Mouse (Mus musculus) liver, embryonic 13.5 days (tissue): ENCODE measurements around the gene Ppih. TPM values are rescaled to one million over a fixed set of nuclear protein-coding genes. Genes with fewer than 3 reads are reported as not detected.
A peak's percentile ranks its signal among the peaks of the same experiment; 100 is the strongest.
"Not testable (repeated sequence)": the region's sequence is repeated elsewhere in the genome, so short reads cannot be mapped to it uniquely, and the experiment has no call there.

Experiments used
- ATAC-seq: fragments of 200-750 bp; cut with Nextera tagmentation; 2 replicates; pipeline ENCODE4 v1.8.0; 2017; ENCODE audit warnings: low read depth, mild to moderate bottlenecking, moderate number of reproducible peaks, moderate library complexity
- DNase-seq: peaks from one replicate; pipeline ENCODE4 v3.0.0; 2022
- H3K27ac ChIP-seq: fragments of 300-500 bp; sonication (generic); 2 replicates; pipeline ENCODE4 v1.5.1; 2015; ENCODE audit warnings: moderate library complexity, mild to moderate bottlenecking, inconsistent platforms
- H3K27me3 ChIP-seq: fragments of 300-500 bp; sonication (generic); 2 replicates; pipeline ENCODE4 v1.6.1; 2015; ENCODE audit warnings: mild to moderate bottlenecking, inconsistent platforms
- H3K36me3 ChIP-seq: fragments of 300-500 bp; sonication (generic); 2 replicates; pipeline ENCODE4 v1.6.1; 2015; ENCODE audit warnings: mild to moderate bottlenecking, inconsistent platforms
- H3K4me1 ChIP-seq: fragments of 300-500 bp; sonication (generic); replicated peaks from 2 replicates; pipeline ENCODE4 v1.6.1; 2015; ENCODE audit warnings: inconsistent platforms
- H3K4me2 ChIP-seq: fragments of 300-500 bp; sonication (generic); 2 replicates; pipeline ENCODE4 v1.6.1; 2015; ENCODE audit warnings: inconsistent platforms, mild to moderate bottlenecking, moderate library complexity
- H3K4me3 ChIP-seq: fragments of 300-500 bp; sonication (generic); replicated peaks from 2 replicates; pipeline ENCODE4 v1.5.1; 2015; ENCODE audit warnings: mild to moderate bottlenecking, inconsistent platforms
- H3K9ac ChIP-seq: fragments of 300-500 bp; sonication (generic); 2 replicates; pipeline ENCODE4 v1.6.1; 2015; ENCODE audit warnings: mild to moderate bottlenecking, inconsistent platforms
- H3K9me3 ChIP-seq: fragments of 300-500 bp; sonication (generic); replicated peaks from 2 replicates; pipeline ENCODE4 v1.6.1; 2016; ENCODE audit warnings: inconsistent platforms
- WGBS: fragments of 180-500 bp; shearing (Covaris S2); methylation state at CpG from one replicate; pipeline ENCODE4 v1.1.7; 2015; ENCODE audit not compliant: insufficient replicate concordance; 5-methylcytosine and 5-hydroxymethylcytosine counted together
- polyA plus RNA-seq: library from polyadenylated mRNA; unstranded; fragments of >200 nt; fragmentation: Nextera tagmentation; extraction: Ambion mirVana; gene quantifications from 2 replicates; pipeline ENCODE4 v1.2.1, GENCODE M21; 2015

Gene Ppih
- polyA plus RNA-seq, 1 experiment from 2014 or later = 87.9 TPM

DNA sequence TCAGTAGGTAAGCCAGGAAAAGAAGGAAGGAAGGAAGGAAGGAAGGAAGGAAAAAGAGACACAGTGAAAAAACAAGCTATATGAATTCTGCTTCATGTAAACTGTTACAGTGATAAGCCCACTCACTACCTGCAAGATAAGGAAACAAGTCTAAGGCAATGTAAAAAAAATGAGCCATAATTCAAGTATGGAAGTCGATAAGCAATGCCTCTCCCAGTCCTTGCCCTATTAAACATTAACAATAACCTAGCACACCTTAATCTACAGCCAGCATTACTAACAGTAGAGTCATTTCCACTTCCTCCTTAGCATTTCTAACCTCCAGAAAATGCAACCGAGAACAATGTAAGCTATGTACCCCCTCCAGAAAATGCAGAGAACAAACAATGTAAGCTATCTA, 35.0 kb downstream of the Ppih start:
- 0 out of 2 replicates have a peak overlapping the region, but pooled peaks have one; percentile 5 for H3K4me3 ChIP-seq
- no peak for DNase-seq
- peak; percentile 77 for ATAC-seq
- H3K36me3 ChIP-seq = peaks cover 76% of the 10 kb centered on the region
- H3K4me1 ChIP-seq = peaks cover 53% of the 10 kb centered on the region
- 24% methylated on average over 2 of the region's 2 CpGs for WGBS
- H3K9ac ChIP-seq = peak overlapping the region; percentile 28; the same call in 1 of the 2 replicates
- no peaks in the 10 kb centered on the region for H3K9me3 ChIP-seq
- peak overlapping the region; percentile 67 for H3K27ac ChIP-seq
- peak overlapping the region; percentile 45 for H3K4me2 ChIP-seq
- no peaks in the 10 kb centered on the region for H3K27me3 ChIP-seq

GRCm38 (mm10) chr4:119284861-119285260, 35.5 kb downstream of the Ppih start:
- no peaks in the 10 kb centered on the region for H3K9me3 ChIP-seq
- H3K4me1 ChIP-seq = peaks cover 49% of the 10 kb centered on the region
- no peak overlapping the region for H3K4me2 ChIP-seq
- H3K27ac ChIP-seq = peak overlapping the region; percentile 67; the same call in 1 of the 2 replicates
- no peaks in the 10 kb centered on the region for H3K27me3 ChIP-seq
- peaks cover 77% of the 10 kb centered on the region for H3K36me3 ChIP-seq
- H3K9ac ChIP-seq = no peak overlapping the region; the same call in 1 of the 2 replicates
- 71% methylated on average over 1 of the region's 1 CpGs for WGBS
- no peak for ATAC-seq
- H3K4me3 ChIP-seq = no peak overlapping the region
- DNase-seq = no peak

GRCm38 (mm10) chr4:119278784-119279183, 41.6 kb downstream of the Ppih start:
- not testable (repeated sequence) for H3K9ac ChIP-seq, H3K4me2 ChIP-seq, H3K27ac ChIP-seq, DNase-seq, H3K27me3 ChIP-seq, H3K9me3 ChIP-seq, H3K4me3 ChIP-seq, ATAC-seq
- Histone ChIP-seq H3K4me1 (peaks cover 17% of the 10 kb centered on the region), H3K36me3 (peaks cover 97% of the 10 kb centered on the region)
- WGBS = 77% methylated on average over 15 of the region's 15 CpGs

DNA sequence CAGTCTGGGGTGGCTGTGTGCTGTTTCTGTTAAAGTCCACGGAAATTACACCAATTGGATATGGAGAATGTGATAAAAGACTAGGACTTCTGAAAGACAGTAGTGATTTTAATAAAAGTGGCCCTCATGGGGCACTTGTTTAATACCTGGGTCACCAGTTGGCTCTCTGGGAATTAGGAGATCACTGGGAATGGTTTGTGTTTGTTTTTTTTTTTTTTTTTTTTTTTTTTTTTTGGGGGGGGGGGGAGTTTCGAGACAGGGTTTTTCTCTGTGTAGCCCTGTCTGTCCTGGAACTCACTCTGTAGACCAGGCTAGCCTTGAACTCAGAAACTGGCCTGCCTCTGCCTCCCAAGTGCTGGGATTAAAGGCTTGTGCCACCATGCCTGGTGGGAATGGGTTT, 44.6 kb downstream of the Ppih start:
- DNase-seq (no peak), ATAC-seq (no peak)
- Histone ChIP-seq H3K9me3 (no peaks in the 10 kb centered on the region), H3K27me3 (no peaks in the 10 kb centered on the region), H3K4me3 (no peak overlapping the region), H3K27ac (peak overlapping the region; percentile 63), H3K4me1 (peaks cover 33% of the 10 kb centered on the region), H3K36me3 (peaks cover 97% of the 10 kb centered on the region), H3K9ac (no peak overlapping the region), H3K4me2 (no peak overlapping the region)
- 59% methylated on average over 1 of the region's 2 CpGs for WGBS

DNA sequence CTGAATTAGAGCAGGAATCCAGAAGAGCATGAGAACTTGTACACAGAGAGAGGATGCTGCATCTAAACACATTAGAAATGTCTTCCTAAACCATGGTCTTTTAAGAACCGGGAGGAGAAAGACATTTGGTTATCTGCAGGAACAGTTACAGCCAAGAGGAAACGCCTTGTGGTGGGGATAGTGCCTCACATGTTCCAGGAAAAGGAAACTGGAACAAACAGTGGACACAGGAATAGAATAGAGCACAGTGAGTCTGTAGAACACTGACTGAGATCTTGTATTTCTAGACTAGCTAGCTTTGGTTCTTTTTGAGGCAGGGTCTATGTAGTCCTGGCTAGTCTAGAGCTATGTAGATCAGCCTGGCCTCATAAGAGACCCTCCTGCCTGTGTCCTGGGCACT, 45.1 kb downstream of the Ppih start:
- WGBS = 19% methylated on average over 2 of the region's 2 CpGs
- peak; percentile 56 for ATAC-seq

DNA sequence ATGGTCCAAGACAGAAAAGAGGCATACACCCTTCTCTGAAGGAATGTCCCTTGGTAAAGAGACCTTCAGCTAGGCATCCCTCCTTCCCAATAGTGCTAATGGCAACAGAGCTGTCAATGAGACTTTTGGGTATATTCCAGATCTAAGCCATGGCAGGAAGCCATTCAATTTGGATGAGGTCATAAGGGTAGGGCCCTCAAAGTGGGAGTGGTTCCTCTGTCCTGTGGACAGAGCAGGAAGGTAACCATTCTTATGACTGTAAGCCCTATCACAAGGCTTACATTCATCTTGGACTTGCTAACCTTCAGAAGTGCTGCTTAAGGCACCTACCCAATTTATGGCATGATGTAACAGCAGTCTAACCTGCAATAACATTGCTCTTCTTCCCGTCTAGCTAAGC, 45.7 kb downstream of the Ppih start:
- H3K4me2 ChIP-seq = no peak overlapping the region
- ATAC-seq (no peak), DNase-seq (no peak)
- H3K9ac ChIP-seq = no peak overlapping the region
- WGBS = 70% methylated on average over 1 of the region's 1 CpGs
- no peaks in the 10 kb centered on the region for H3K27me3 ChIP-seq
- peaks cover 33% of the 10 kb centered on the region for H3K4me1 ChIP-seq
- no peaks in the 10 kb centered on the region for H3K9me3 ChIP-seq
- H3K27ac ChIP-seq = peak overlapping the region; percentile 63
- no peak overlapping the region for H3K4me3 ChIP-seq
- peaks cover 89% of the 10 kb centered on the region for H3K36me3 ChIP-seq

More for the DNA sequence above, 45.1 kb downstream of the Ppih start:
- H3K4me3 ChIP-seq = no peak overlapping the region
- peak overlapping the region; percentile 63 for H3K27ac ChIP-seq
- peaks cover 33% of the 10 kb centered on the region for H3K4me1 ChIP-seq
- no peak overlapping the region for H3K9ac ChIP-seq
- H3K27me3 ChIP-seq = no peaks in the 10 kb centered on the region
- no peak for DNase-seq
- H3K9me3 ChIP-seq = no peaks in the 10 kb centered on the region
- H3K4me2 ChIP-seq = no peak overlapping the region
- peaks cover 95% of the 10 kb centered on the region for H3K36me3 ChIP-seq

- Histone ChIP-seq H3K4me1 (peaks cover 9% of the 10 kb centered on the region), H3K4me2 (no peak overlapping the region), H3K27ac (no peak overlapping the region), H3K9ac (no peak overlapping the region), H3K9me3 (no peaks in the 10 kb centered on the region), H3K27me3 (no peaks in the 10 kb centered on the region), H3K4me3 (no peak overlapping the region), H3K36me3 (peaks cover 12% of the 10 kb centered on the region)
- 48% methylated on average over 13 of the region's 13 CpGs for WGBS
- no peak for ATAC-seq
- no peak for DNase-seq
Observed at GRCm38 (mm10) chr4:119266606-119267005, 53.7 kb downstream of the Ppih start.

- H3K36me3 ChIP-seq = no peaks in the 10 kb centered on the region
- DNase-seq = no peak
- no peak overlapping the region for H3K4me2 ChIP-seq
- no peaks in the 10 kb centered on the region for H3K9me3 ChIP-seq
- ATAC-seq = no peak
- 58% methylated on average over 3 of the region's 3 CpGs for WGBS
- H3K9ac ChIP-seq = no peak overlapping the region
- no peak overlapping the region for H3K4me3 ChIP-seq
- H3K27me3 ChIP-seq = no peaks in the 10 kb centered on the region
- peaks cover 13% of the 10 kb centered on the region for H3K4me1 ChIP-seq
- no peak overlapping the region for H3K27ac ChIP-seq
Observed at GRCm38 (mm10) chr4:119263459-119263858, 56.9 kb downstream of the Ppih start.

GRCm38 (mm10) chr4:119262483-119262882, 57.9 kb downstream of the Ppih start:
- Histone ChIP-seq H3K36me3 (no peaks in the 10 kb centered on the region), H3K27ac (no peak overlapping the region), H3K4me2 (no peak overlapping the region), H3K9me3 (no peaks in the 10 kb centered on the region), H3K4me3 (no peak overlapping the region), H3K27me3 (no peaks in the 10 kb centered on the region), H3K4me1 (peaks cover 13% of the 10 kb centered on the region), H3K9ac (no peak overlapping the region)
- DNase-seq (no peak), ATAC-seq (no peak)
- WGBS = 77% methylated on average over 5 of the region's 5 CpGs

DNA sequence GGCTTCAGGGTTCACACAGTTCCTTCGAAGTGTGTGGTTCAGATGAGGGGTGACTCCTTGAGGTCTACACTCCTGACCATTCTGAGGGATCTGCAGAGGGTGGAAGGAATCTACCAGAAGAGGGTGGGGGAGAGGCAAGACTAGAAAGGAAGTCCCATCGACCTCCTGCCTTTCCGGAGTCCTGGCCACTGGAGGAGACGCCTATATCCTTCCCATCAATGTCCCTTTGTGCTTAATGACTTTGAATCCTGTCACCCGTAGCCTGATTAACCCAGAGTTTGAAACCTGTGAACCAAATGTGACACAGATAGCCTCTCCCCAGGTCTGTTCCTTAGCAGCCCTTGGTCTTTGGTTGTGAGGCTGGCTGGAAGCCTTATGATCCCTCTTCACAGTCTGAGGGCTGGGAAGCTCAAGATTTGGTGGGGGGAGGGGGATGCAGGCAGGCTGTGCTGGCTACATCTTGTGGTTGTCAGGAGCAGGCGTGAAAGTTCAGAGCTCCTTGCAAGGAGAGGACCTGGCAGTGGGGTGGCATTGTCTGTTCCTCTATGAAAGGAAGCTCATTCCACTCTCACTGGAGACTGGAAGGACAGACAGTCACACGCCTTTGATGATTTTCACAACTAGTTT, 59.1 kb downstream of the Ppih start:
- H3K9ac ChIP-seq = no peak overlapping the region
- ATAC-seq (no peak), DNase-seq (no peak)
- no peak overlapping the region for H3K4me2 ChIP-seq
- H3K4me1 ChIP-seq = peaks cover 13% of the 10 kb centered on the region
- no peak overlapping the region for H3K27ac ChIP-seq
- no peaks in the 10 kb centered on the region for H3K36me3 ChIP-seq
- H3K27me3 ChIP-seq = no peaks in the 10 kb centered on the region
- H3K4me3 ChIP-seq = no peak overlapping the region
- 25% methylated on average over 7 of the region's 7 CpGs for WGBS
- H3K9me3 ChIP-seq = no peaks in the 10 kb centered on the region

GRCm38 (mm10) chr4:119259344-119260254, 60.7 kb downstream of the Ppih start:
- 62% methylated on average over 15 of the region's 15 CpGs for WGBS
- ATAC-seq = peak; percentile 61

More at GRCm38 (mm10) chr4:119259344-119260254, 60.7 kb downstream of the Ppih start:
- Histone ChIP-seq H3K9me3 (no peaks in the 10 kb centered on the region), H3K4me2 (no peak overlapping the region), H3K4me1 (peaks cover 13% of the 10 kb centered on the region), H3K36me3 (no peaks in the 10 kb centered on the region), H3K9ac (no peak overlapping the region), H3K4me3 (no peak overlapping the region), H3K27me3 (no peaks in the 10 kb centered on the region), H3K27ac (no peak overlapping the region)
- no peak for DNase-seq
